Mouse (Mus musculus) liver, embryonic 14.5 days (tissue): ENCODE data around the gene Cep83. TPM values are rescaled to one million over a fixed set of nuclear protein-coding genes. Genes with fewer than 3 reads are reported as not detected.

Experiments used
- ATAC-seq: fragments of 200-750 bp; cut with Nextera tagmentation; 2 replicates; pipeline ENCODE4 v1.8.0; 2017; ENCODE audit warnings: moderate number of reproducible peaks, mild to moderate bottlenecking, moderate library complexity; ENCODE audit not compliant: insufficient read depth
- DNase-seq, 3 experiments: peaks; one replicate each; pipeline ENCODE4 v3.0.0-alpha.2; 2012 to 2013; ENCODE audit warnings: low read depth in 3 of 3, low spot score in 3 of 3
- H3K27ac ChIP-seq: fragments of 300-500 bp; sonication (generic); 2 replicates; pipeline ENCODE4 v1.5.1; 2014; ENCODE audit warnings: moderate library complexity, mild to moderate bottlenecking, control low read depth, inconsistent platforms
- H3K27me3 ChIP-seq: fragments of 300-500 bp; sonication (generic); 2 replicates; pipeline ENCODE4 v1.6.1; 2014; ENCODE audit warnings: mild to moderate bottlenecking, low read length, moderate library complexity; ENCODE audit not compliant: control insufficient read depth, insufficient read depth
- H3K36me3 ChIP-seq: fragments of 300-500 bp; sonication (generic); replicated peaks from 2 replicates; pipeline ENCODE4 v1.6.1; 2014; ENCODE audit warnings: low read depth; ENCODE audit not compliant: control insufficient read depth, insufficient read depth
- H3K4me1 ChIP-seq, 2 experiments: fragments of 200-500 bp in 1 of 2; fragments of 300-500 bp in 1 of 2; sonication (generic) in 1 of 2; replicated peaks; 2 replicates each; pipeline ENCODE4 v1.6.1; 2012 to 2014; ENCODE audit warnings: antibody characterized with exemption in 1 of 2, inconsistent platforms in 1 of 2, low read length in 1 of 2; ENCODE audit not compliant: control insufficient read depth in 2 of 2, insufficient read depth in 2 of 2
- H3K4me2 ChIP-seq: fragments of 300-500 bp; sonication (generic); 2 replicates; pipeline ENCODE4 v1.6.1; 2014; ENCODE audit warnings: low read depth, mild to moderate bottlenecking, control low read depth, moderate library complexity
- H3K4me3 ChIP-seq, 2 experiments: fragments of 200-500 bp in 1 of 2; fragments of 300-500 bp in 1 of 2; sonication (generic) in 1 of 2; 2 replicates each; pipeline ENCODE4 v1.5.1; 2012 to 2014; ENCODE audit warnings: low read depth in 2 of 2, low read length in 2 of 2, mild to moderate bottlenecking in 2 of 2, control low read depth in 1 of 2, inconsistent platforms in 1 of 2, moderate library complexity in 1 of 2; ENCODE audit not compliant: insufficient read depth in 1 of 2
- H3K9ac ChIP-seq: fragments of 300-500 bp; sonication (generic); replicated peaks from 2 replicates; pipeline ENCODE4 v1.6.1; 2014; ENCODE audit warnings: mild to moderate bottlenecking, control low read depth, moderate library complexity
- H3K9me3 ChIP-seq: fragments of 300-500 bp; sonication (generic); 2 replicates; pipeline ENCODE4 v1.6.1; 2016; ENCODE audit warnings: low read length, mixed read lengths; ENCODE audit not compliant: control insufficient read depth
- CTCF ChIP-seq: IDR thresholded peaks from 2 replicates; pipeline ENCODE4 v1.5.1; 2016; ENCODE audit warnings: antibody characterized with exemption, low read depth, control low read depth
- EP300 ChIP-seq: IDR thresholded peaks from 2 replicates; pipeline ENCODE4 v1.6.1; 2016; ENCODE audit warnings: antibody characterized with exemption, low read depth
- WGBS: fragments of 180-500 bp; shearing (Covaris S2); extraction: QIAGEN DNeasy Blood & Tissue Kit; methylation state at CpG from one replicate; pipeline ENCODE4 v1.1.7; 2014; ENCODE audit not compliant: insufficient replicate concordance; 5-methylcytosine and 5-hydroxymethylcytosine counted together
- polyA plus RNA-seq, 2 experiments: library from polyadenylated mRNA; depleted of rRNA in 1 of 2; stranded (reverse) in 1 of 2; unstranded in 1 of 2; fragments of >200 nt; fragmentation: Nextera tagmentation in 1 of 2; extraction: Ambion mirVana in 1 of 2; gene quantifications; 2 replicates each; pipeline versions ENCODE4 v1.2.1 to v1.2.3; 2012 to 2014

Gene Cep83
- polyA plus RNA-seq, 2 experiments: 9.0 to 10.8 TPM

DNA sequence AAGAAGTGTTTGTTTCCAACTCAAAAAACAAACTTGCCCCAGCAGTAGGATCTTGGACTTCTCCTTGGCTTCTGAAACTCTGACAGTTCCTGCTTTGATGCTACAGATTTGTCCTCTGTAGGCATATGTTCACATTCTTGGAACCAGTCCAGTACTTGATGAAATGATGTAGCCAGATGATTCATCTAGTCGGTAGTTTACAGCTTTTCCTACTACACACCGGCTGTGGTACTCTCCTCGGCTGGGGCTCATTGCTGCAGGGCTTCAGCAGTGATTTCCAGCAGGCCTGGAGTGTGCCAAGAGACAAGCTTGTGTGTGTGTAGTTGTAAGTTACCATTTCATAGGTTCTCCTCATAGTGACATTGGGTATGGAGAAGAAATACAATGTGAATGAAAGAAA lies 83.0 kb downstream of the Cep83 start:
- H3K27me3 ChIP-seq: no peaks in the 10 kb centered on the region
- H3K27ac ChIP-seq: no peak overlapping the region
- H3K4me2 ChIP-seq: no peak overlapping the region
- H3K9ac ChIP-seq: no peak overlapping the region
- ATAC-seq: no peak
- H3K9me3 ChIP-seq: no peaks in the 10 kb centered on the region
- H3K36me3 ChIP-seq: no peaks in the 10 kb centered on the region
- TF ChIP-seq CTCF (no peak), EP300 (no peak)
- WGBS: 79% methylated on average over 3 of the region's 3 CpGs
- no peaks in the 10 kb centered on the region; a peak in 1 of 4 replicates for H3K4me1 ChIP-seq
- no peak for DNase-seq
- no peak overlapping the region for H3K4me3 ChIP-seq

DNA sequence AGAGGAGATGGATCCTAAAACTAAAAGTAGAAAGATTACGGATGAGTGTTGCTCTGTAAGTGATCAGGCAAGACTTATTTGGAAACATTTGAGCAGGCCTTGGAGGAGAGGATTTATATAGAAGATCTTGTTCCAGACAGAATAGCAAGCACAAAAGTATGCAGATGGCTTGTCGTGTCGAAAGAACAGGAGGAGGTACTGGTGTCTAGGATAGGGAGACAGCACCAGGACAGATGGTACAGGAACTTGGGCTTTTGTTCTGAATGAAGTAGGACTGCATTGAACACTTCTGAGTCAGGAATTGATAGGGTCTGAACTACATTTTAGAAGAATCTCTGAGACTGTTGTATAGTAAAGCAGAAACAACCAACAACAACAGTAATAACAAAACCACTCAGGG lies 89.1 kb downstream of the Cep83 start:
- no peaks in the 10 kb centered on the region for H3K36me3 ChIP-seq

DNA sequence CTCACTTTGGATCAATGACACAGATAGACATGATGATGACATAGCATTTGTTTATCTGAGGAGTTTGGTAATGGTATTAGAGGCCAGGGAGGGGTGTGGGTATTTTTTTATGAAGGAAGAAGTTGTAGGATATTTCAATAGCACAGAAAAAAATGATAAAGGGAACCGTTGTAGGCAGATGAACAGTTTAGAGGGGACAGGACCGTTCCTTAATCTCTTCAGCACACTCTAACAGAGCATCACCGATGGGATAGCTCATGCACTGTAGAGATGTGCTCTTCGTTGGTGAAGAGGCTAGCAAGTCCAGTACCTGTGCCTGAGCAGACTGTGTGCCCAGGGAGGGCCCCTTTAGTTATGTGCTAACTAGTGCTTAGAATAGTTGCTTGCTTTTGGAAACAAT lies 90.9 kb downstream of the Cep83 start:
- no peak for ATAC-seq
- no peak overlapping the region for H3K9ac ChIP-seq
- WGBS: 56% methylated on average over 4 of the region's 4 CpGs

More for the DNA sequence above, 89.1 kb downstream of the Cep83 start:
- Histone ChIP-seq H3K27me3 (no peaks in the 10 kb centered on the region), H3K4me2 (no peak overlapping the region), H3K9me3 (no peaks in the 10 kb centered on the region), H3K9ac (no peak overlapping the region), H3K4me3 (no peak overlapping the region), H3K27ac (no peak overlapping the region), H3K4me1 (no peaks in the 10 kb centered on the region; a peak in 2 of 4 replicates)
- no peak for TF ChIP-seq CTCF
- no peak for TF ChIP-seq EP300
- 81% methylated on average over 3 of the region's 3 CpGs for WGBS
- ATAC-seq (no peak), DNase-seq (no peak)

DNA sequence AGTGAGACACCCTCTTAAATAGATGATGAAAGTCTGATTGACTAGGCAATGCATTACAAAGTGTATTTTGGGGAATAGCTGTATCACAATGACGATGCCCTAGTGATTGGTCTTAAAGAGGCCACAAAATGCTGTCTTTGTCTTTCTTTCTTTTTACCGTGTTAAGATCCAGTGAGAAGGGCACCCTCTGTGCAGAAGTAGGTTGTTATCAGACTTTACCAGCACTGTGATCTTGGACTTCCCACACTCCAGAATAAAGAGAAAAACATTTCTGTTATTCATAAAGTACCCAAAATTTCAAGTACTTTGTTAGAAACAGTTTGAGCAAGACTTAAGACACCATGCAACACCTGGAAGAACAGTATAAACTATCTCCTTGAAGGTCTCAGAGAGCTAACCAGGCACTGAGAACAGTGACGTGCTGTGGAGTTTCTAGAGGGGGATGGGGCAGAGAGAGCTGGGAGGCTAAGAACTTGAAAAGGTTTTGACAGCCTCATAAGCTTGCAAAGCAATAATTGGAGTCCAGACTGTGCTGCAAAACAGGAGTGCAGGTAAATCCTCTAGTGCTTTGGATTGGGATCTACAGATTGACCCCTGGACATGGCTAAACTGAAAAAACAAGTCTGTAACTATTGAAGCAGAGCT lies 92.3 kb downstream of the Cep83 start:
- ATAC-seq: no peak
- H3K36me3 ChIP-seq: no peaks in the 10 kb centered on the region

More for the DNA sequence above, 90.9 kb downstream of the Cep83 start:
- H3K4me1 ChIP-seq: no peaks in the 10 kb centered on the region; a peak in 2 of 4 replicates
- DNase-seq: no peak
- H3K9me3 ChIP-seq: no peaks in the 10 kb centered on the region
- TF ChIP-seq EP300 (no peak), CTCF (no peak)
- no peak overlapping the region for H3K4me3 ChIP-seq
- H3K27me3 ChIP-seq: no peaks in the 10 kb centered on the region
- H3K4me2 ChIP-seq: no peak overlapping the region
- H3K36me3 ChIP-seq: no peaks in the 10 kb centered on the region
- H3K27ac ChIP-seq: no peak overlapping the region

DNA sequence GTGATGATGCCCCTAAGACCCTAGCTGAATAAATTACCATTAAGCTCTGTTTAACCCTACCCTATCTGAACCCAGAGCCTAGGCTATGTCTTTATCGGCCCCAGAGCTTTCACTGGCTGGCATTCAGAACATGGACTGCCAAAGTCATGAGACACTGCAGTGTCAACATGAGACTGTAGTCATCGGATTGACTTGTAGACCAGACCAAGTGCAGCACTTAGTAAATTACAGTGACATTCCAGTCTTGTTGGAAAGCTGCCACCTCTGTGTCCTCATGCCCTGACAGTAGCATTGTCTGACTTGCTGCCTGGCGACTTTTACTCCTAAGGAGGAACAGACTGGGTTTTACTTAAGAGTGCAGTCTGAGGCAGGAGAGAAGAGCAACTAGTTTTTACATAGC lies 100.8 kb downstream of the Cep83 start:
- Histone ChIP-seq H3K9me3 (no peaks in the 10 kb centered on the region), H3K4me2 (no peak overlapping the region), H3K4me1 (no peaks in the 10 kb centered on the region), H3K36me3 (no peaks in the 10 kb centered on the region; the same call in 1 of the 2 replicates), H3K4me3 (no peak overlapping the region), H3K9ac (no peak overlapping the region), H3K27me3 (no peaks in the 10 kb centered on the region), H3K27ac (no peak overlapping the region)
- ATAC-seq: no peak
- DNase-seq: no peak
- 69% methylated on average over 3 of the region's 3 CpGs for WGBS
- TF ChIP-seq EP300: no peak
- TF ChIP-seq CTCF: no peak

More for the DNA sequence above, 92.3 kb downstream of the Cep83 start:
- 40% methylated on average over 3 of the region's 3 CpGs for WGBS
- no peak for TF ChIP-seq CTCF
- no peak for TF ChIP-seq EP300
- no peak overlapping the region for H3K27ac ChIP-seq
- H3K4me3 ChIP-seq: no peak overlapping the region
- H3K4me1 ChIP-seq: no peaks in the 10 kb centered on the region; a peak in 1 of 4 replicates
- H3K9ac ChIP-seq: no peak overlapping the region
- H3K4me2 ChIP-seq: no peak overlapping the region
- H3K27me3 ChIP-seq: no peaks in the 10 kb centered on the region
- no peaks in the 10 kb centered on the region for H3K9me3 ChIP-seq
- DNase-seq: no peak
